Mouse (Mus musculus): Measurements from ENCODE around the gene Astn1. TPM values are rescaled to one million over a fixed set of nuclear protein-coding genes. Genes with fewer than 3 reads are reported as not detected.

The Astn1 gene
- polyA plus RNA-seq, 2 experiments from 2014 or later = 0.16 TPM; not detected in 1

DNA sequence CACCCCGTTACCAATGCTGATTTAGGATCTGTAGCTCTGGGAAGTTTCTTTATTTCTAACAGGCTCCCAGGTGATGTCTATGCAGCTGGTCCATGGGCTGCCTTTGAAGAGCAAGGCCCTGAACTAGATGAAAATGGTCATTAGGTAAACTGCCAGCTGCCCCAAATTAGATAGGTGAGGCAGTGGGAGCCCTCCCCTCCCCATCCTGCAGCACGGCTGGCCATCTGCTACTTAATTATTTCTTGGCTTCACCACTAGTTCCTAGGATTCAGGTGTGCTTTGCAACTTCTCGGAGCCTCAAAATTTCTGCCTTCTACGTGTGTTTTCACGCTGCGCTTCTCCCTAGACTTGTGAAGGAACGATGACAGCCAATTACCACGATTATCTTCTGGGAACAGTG, 59.4 kb downstream of the Astn1 start:
- no peak for ATAC-seq

DNA sequence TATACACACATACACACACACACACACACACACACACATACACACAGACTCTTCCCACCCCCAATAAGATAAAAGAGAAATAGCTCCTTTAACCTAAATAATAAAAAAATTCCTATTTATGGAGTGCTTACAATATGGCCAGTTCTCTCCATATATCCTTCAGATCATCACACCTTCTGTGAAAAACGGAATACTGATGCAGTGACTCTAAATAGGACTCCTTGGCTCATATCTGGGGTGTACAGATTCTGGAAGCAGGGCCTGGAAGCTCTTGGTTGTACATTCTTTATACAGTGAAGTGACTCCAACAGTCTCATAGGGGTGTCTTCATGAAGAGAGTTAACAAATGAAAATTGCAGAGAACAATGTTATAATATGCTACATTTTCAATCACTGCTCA, 60.7 kb downstream of the Astn1 start:
- ATAC-seq = no peak

DNA sequence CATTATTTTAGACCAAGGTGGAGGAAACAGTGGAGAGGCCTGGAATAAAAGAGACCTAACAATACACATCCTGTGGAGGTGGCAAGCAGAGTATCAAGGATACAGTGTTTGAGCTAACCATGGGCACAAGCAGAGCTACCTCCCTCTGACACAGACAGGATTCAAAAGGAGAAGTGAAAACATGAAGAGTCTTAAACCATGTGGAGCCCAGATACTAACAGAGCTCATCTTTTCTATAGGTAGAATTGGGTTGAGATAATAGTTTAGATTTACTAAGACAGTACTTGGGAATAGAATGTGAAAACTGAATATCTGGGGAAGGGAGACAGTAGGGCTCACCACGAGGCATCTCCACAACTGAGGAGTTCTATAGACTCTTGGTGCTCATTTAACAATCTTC, 84.0 kb downstream of the Astn1 start:
- ATAC-seq = no peak

DNA sequence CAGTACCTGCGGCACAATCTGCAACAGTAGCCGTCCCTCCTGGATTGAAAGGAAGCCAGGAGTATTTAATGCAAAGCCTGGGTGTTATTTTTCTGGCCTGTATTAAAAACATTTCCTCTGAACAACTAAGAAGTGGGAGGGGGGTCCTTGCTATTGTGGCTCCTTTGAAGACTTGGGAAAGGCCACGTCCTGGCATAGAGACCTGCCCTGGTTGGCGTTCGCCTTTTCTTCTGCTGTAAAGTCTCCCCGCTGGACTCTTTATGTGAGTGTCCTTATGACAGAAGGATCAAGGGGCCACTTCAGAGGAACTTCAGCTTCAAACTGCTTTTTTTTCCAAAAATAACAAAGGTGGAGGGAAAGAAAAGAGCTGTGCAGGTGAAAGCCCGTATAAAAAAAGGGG, 85.9 kb downstream of the Astn1 start:
- ATAC-seq = no peak

DNA sequence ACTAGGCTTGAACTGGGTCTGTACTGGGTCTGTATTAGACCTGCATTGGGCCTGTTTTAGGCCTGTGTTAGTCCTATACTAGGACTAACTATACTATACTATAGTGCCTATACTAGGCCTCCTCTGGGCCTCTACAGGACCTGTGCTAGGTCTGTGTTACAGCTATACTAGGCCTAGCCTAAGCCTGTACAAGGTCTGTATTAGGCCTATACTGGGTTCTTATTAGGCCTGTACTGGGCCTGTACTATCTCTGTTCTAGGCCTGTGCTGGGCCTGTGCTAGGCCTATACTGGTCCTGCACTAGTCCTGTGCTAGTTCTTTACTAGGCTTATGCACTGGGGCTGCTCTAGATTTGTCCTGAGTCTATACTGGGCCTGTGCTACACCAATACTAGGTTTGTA, 90.6 kb downstream of the Astn1 start:
- no peak for ATAC-seq

DNA sequence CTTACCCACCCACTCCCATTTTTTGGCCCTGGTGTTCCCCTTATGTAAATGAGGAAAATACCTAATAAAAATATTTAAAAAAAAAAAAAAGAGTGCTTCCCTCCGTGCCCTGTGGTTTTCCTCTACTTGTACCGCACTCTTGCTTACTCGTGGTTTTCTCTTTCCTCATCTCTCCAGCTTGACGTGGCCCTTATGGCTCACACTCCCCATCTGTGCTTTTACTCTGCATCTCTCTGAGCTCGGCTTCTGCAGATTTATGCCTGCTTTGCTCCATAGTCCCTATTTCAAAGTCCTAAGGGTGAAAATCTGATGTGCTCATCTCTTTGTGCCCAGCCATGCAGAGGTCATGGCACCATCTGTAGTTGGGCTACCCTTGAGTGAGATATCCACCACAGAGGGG, 91.5 kb downstream of the Astn1 start:
- no peak for ATAC-seq

DNA sequence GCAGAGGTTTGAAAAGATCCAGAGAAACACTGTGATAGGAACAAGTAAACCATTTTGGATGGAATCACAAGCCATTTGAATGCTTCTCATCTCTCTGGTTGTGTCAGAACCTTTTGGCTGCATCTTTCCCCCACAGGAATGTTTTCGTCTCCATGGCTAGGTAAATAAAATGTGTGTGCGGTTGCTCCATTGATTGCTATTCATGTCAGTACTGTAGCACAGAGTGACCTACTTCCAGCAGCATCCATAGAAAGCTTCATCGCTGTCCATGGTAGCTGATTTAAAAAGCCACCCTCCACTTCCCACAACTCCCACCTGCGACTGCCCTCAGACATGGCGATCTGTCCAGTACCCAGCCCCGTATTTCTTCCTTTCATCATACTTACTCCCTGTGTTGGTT, 101.9 kb downstream of the Astn1 start:
- ATAC-seq = no peak

DNA sequence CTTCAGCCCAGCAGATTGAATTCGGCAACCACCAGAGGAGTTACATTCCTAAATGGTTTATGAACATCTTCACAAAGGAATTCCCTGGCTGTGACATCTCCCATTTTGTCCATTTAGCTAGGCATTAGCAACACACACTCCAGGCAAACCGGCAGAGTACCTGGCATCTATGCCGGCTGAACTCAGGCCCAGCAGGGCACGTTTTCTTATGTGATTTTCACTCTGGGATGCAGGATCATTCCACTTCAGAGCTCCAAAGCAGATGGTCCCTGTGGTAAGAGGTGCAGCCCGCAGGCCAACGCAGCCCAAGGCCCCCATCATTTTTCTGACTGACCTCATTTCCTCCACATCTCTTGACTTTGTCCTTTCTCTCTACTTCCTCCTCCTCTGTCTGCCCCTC, 103.2 kb downstream of the Astn1 start:
- no peak for ATAC-seq

DNA sequence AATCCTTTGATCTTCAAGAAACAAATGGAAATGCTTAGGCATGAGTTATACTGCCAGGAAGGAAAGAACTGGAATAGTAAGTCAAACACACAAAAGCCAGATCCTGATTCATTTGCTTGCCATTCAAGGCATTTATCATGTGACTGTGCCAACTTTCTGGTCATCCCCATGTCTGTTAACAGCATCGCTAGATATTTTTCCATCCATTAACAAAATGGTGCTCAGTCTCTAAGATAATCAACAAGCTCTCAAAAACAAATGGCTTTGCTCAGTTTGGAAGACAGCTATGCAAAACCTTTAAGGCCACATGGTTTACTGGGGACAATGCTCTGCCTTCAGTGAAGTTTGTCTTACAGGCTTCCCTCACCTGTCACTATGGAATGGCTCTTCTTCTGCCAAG, 115.8 kb downstream of the Astn1 start:
- no peak for ATAC-seq

DNA sequence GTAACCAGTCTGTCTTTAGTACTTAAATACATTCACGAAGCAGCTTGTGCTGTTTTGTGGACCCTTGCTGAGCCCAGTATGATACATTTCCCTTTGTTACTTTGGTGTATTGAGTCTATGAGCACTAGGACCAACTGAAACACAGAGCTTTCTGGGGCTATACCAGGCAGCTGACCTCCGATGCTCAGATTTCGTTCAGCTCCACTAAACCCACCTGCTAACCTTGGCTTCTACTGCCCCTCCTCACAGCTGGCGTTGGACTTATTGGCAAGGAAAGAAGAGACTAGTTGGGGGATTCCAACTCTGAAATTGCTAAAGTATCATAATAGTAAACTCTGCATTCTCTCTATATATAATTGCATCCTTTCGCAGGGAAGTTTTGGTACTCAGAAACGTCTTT, 118.2 kb downstream of the Astn1 start:
- no peak for ATAC-seq

DNA sequence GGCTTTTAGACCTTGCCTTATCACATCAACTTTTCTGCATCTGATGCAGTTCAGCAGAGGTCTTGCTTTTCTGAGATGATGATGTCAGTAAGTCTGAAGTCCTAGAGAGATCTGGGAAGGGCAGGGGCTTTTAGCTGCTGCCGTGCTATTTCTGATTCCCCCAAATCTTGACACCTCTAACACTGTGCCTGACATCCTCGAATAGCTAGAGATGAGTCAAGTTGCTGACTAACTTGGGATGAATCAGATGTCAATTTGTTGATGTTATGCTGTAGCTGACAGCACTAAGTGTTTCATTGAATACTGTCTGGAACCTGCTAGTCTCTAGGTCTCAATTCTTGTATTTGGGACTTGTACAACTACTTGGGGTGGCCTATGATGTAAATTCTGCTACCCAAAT, 121.7 kb downstream of the Astn1 start:
- ATAC-seq = no peak

DNA sequence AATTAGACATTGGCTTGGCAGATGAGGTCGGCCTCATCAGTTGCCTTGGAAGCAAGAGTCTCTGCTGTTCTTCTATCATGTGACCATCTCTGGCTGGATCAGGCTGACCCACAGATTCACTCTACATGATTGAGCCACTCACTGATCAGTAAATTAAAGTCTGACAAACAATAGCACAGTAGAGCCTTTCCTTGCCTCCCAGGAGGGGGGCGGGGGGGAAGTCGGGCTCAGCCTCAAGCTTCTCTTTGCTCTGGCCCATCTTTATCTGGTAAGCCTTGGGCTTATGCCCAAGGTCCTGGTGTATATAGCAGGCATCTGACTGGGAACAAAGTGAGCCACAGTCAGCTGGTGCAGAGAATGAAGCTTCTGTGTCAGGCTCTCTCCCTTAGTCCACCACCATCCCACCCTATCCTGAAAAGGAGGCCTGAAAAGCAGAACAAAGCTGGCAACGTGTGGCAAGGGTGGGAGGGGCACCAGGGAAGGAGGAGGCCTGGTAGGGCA, 127.5 kb downstream of the Astn1 start:
- ATAC-seq = no peak

DNA sequence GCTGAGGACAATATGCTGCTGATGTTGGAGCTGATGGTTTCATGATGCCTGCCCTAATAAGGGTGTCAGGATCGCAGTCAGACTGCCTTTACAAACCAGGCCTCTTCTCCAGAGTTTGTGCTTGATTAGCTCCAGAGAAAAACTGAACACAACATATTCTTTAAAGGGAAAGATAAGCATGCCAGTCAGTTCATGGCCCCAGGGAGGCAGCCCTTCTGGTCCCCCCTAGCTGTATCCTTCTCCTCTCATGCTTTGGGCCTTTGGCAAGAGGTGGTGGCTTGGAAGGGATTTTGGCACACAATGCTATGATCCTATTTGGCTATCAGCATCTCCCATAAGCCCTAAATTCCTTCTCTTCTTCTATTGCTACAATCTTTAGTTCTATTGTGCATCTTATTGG, 128.1 kb downstream of the Astn1 start:
- no peak for ATAC-seq

DNA sequence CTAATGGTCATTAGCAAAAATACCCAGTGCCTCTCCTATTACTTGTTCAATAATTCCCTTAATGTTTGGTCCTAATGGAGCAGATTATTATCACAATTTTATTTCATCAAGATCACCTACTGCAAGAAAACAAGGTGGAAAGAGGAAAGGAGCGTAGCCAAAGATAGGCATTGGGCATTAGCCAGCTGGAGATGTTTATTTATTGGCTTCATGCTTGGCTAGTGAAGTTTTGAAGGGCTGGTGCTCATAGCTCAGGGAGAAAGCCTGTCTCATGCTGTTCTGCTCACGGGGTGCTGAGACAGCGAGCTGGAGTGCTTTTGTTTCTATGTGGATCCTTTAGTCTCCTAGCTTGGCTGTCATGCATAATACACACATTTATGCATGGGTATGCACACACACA, 131.2 kb downstream of the Astn1 start:
- ATAC-seq = no peak

DNA sequence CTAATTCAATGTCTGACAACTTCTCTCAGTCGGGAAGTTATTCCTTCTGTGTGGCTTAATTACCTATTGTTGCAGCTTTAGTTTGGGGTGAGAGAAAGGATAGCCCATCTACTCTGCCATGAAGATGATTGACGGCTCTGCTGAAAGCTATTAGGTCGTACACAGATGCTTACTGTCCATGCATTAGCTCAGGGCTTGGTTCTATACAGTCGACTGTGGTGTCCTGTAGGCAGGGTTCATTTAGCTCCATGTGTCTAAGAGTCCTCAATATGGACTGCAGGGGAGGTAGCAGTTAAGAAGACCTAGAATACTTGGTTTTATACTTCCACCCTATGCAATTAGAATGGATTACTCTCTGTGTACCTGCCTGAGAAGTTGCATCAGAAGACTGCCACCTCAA, 138.1 kb downstream of the Astn1 start:
- no peak for ATAC-seq

DNA sequence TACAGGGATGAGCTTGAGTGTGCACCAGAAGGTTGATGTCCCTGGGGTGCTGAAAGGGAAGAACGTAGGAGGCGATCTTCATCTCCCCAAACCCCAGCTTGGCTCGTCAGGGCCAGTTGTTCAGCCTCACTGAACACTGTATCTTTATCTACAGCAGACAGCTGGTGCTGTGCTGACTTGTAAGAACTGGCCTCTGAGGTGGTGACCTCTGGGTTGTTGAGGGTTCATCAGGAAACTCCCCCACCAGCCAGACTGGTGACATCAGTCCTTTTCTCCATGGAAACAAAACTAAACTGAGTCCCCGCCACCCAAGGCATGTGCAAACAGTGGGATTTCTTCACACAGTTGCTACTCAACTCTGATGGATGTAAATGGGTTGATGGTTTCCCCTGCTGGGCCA, 138.9 kb downstream of the Astn1 start:
- no peak for ATAC-seq

DNA sequence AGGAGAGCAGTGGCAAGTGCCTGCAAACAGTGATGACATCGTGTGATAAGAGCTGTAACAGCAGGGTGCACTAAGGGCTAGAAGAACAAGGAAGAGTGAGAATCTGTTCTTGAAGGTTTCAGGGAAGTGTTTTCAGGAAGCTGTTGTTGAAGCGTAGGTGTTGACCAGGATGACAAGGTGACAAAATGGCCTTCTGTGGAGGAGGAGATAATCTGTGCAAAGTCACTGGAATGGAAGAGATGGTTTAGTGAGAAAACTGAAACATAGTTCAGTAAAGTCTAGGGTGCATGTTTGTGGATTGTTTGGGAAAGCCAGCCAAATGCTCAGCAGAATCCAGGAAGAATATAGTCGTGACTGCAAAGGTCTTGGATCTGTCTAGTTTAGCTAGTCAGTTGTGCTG, 145.5 kb downstream of the Astn1 start:
- ATAC-seq = no peak

DNA sequence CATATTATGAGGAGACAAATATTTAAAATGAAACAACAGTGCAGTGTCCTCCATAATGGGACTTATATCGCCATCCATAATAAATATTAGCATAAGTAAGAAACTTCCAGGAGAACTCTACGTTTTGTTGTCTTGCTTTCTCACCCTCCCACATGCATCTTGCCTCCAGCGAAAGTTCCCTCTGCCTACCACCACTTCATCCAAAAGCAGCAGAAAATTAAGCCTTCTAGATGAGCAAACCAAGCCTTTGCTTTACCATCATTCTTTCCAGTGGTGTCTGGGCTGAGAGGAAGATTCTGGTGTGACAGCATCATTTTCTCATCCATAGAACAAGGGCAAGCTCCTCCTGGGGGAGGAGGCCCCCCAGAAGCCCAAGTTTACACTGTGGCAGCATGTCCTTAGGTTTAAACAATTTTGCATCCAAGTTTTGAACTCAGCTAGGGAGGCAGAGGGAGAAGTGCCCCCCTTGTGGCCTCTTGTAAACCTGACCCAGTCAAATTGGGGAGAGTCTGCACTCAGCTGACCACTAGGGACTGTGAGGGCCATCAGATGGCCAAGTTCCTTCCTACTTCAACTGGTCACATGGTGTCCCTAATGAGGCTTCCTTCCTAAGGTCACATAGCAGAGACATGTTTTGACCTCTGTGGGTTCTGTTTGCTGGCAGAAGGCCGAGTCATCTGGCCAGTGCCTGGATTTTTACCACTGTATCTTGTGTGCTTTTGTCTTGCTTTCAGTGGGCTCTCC, 147.2 kb downstream of the Astn1 start:
- ATAC-seq = no peak

DNA sequence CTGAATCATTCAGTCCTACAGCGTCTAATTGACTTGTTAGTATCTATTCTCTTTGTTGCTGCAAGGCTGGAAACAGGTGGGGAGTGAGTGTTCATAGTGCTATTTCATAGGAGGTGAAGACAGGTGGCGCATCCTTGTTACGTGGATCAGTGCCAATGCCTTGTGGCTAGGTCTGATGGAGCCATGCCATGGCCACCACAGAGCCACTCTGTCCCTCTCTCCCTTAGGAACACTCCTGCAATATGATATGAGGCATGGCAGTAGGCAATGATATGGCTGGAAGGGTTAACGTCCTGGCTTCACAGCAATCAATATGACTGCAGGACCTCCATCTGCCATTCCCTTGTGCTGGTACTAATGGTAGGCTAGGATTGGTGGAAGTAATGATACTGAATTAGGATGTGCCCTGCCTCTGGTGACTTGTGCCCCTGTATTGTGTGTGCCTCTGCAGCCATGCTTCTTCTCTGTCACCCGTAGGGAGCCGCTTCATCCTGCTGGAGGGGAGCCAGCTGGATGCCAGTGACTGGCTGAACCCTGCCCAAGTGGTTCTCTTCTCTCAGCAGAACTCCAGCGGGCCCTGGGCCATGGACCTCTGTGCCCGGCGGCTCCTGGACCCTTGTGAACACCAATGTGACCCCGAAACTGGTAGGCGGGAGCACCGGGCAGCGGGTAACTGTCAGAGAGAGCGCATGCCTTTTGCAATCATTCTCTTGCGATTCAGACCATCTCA, 148.6 kb downstream of the Astn1 start:
- ATAC-seq = no peak

DNA sequence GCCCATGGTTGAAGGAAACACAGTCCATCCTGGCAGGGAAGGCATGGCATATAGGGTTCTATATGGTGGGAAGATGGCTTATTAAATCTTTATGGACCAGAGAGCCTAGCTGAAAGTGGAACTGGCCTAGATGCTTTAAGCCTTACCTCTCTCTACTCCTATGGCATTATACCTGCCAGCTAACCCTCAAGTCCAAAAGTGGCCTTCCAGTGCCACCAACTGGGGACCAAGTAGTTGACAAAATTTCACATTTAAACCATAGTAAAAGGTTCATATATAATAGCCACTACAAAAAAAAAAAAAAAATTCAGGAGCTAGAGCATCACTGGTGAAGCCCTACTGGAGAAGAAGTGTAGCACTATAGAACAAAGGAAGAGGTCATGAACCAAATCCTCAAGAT, 150.0 kb downstream of the Astn1 start:
- ATAC-seq = no peak

DNA sequence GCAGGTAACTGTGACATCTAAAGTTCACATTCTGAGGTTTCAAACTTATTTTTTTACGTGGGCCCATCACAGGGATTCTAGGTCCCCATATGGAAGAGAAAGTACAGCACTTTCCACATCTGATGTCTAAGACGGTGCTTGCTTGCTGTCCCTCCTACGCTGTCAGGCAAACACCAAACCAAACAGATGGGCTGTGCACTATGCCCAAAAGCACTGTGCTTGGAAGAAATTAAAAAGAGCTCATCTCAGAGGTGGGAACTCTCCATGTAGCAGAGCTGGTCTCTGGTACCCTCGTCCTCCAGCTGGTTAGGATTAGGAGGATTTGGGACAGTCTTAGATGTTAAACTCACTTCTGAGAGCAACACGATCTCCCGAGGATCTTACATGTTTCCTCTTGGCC, 150.6 kb downstream of the Astn1 start:
- ATAC-seq = no peak

DNA sequence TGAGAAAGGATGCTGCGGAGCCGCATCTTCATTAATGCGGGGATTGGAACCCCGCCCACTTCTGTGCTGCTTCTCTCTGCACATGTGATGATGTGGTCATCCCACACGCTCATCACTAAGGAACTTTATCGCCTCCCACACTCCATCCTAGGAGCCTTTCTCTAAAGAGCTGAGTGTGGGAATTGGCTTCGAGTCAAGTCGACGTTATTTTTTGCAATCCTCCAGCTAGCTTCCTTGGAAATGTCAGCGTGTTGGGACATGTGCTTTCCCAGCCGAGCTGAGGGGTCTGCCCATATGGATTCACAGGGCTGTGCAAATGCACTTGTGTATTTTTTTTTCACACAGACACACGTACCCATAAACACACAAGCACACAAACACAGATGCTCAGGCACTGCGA, 151.5 kb downstream of the Astn1 start:
- ATAC-seq = no peak

DNA sequence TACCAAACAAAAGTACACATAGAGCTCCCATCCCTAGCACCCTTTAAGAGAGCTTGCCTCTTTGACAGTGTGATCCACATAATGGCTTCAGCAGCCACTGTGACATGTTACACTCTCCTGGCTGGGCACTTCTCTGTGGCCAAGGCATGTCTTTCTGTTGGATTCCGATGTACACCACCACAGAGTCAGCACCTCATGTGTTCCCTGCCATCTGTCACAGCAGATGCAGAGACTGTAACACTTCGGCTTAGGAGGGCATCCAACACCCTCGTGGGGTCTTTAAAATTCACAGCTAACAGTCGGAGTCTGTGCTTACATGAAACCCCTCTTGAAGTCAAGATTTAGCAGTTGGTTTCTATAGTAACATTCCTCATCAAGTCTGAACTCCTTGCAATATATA, 154.5 kb downstream of the Astn1 start:
- ATAC-seq = no peak

DNA sequence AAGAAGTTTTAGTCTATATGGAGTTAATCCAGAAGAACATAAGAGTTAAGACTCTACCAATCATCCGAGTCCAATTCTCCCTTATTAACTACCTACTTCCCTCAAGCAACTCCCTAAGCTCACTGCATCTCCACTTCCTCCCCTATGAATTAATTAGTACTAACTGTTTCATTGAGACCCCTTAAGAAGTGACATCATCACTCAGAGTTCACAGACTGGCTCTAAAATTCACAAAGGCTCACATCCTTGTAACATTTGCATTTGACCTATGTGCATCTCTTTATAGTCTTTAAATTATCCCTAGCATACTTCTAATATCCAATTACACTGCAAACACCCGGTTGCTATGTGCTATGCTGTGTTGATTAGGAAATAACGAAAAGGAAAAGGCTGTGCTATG, 174.1 kb downstream of the Astn1 start:
- no peak for ATAC-seq

DNA sequence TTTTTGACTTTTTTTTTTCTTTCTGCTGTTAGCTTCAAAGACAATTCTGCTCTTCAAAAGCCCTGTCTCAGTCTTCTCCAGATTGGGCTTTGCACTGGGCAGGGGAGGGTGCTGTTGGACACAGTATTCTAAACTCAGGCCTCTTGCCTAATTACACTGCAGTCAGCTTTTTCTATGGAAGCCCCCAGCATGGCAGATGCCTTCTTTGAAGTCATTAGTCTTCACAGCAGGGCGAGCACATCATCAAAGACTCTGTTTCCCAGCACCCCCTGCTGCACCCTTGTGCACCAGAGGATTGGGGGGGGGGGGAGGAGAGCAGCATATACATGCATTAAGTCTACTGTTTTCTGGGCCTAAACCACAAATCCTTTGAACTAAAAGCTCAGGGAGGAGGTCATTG, 174.8 kb downstream of the Astn1 start:
- ATAC-seq = no peak
